Mouse (Mus musculus): Measurements from ENCODE around the gene Ssb. TPM values are rescaled to one million over a fixed set of nuclear protein-coding genes. Genes with fewer than 3 reads are reported as not detected.

The Ssb gene
- polyA plus RNA-seq (2016; fragmentation: Nextera tagmentation; extraction: Ambion mirVana) = 377 and 407 TPM in 2 replicates

- peaks cover 16% of the 10 kb centered on the region for H3K4me1 ChIP-seq
- peak within 1 kb of the TSS; percentile 98 for H3K4me3 ChIP-seq
- peak within 1 kb of the TSS; percentile 97 for H3K27ac ChIP-seq (replicated peaks)
- peaks cover 24% of the 10 kb centered on the region for H3K36me3 ChIP-seq (replicated peaks)
- peak; percentile 95 for DNase-seq (ENCODE audit: low spot score)
- H3K9me3 ChIP-seq = no peaks in the 10 kb centered on the region
- under 1% methylated on average over 66 of the region's 66 CpGs for WGBS
- H3K27me3 ChIP-seq (replicated peaks; ENCODE audit: low read depth, poor library complexity, severe bottlenecking) = no peaks in the 10 kb centered on the region
These were observed at the start of gene Ssb for GRCm38 (mm10) chr2:69861485-69862091. Gene Ssb (plus strand): TSS chr2:69861562.

GRCm38 (mm10) chr2:69816575-69816974, 44.8 kb upstream of the Ssb start:
- Histone ChIP-seq H3K27ac (replicated peaks) (no peak overlapping the region), H3K36me3 (replicated peaks) (no peaks in the 10 kb centered on the region), H3K27me3 (replicated peaks; ENCODE audit: low read depth, poor library complexity, severe bottlenecking) (no peaks in the 10 kb centered on the region), H3K4me1 (peaks cover 2% of the 10 kb centered on the region), H3K4me3 (no peak overlapping the region), H3K9me3 (no peaks in the 10 kb centered on the region)
- WGBS = 83% methylated on average over 5 of the region's 5 CpGs
- no peak for DNase-seq (ENCODE audit: low spot score)

- Histone ChIP-seq H3K4me3 (no peak overlapping the region), H3K4me1 (peaks cover 13% of the 10 kb centered on the region), H3K9me3 (no peaks in the 10 kb centered on the region), H3K27ac (replicated peaks) (no peak overlapping the region), H3K27me3 (replicated peaks; ENCODE audit: low read depth, poor library complexity, severe bottlenecking) (no peaks in the 10 kb centered on the region), H3K36me3 (replicated peaks) (no peaks in the 10 kb centered on the region)
- 81% methylated on average over 9 of the region's 9 CpGs for WGBS
- DNase-seq (ENCODE audit: low spot score) = no peak
These were observed 42.8 kb upstream of the Ssb start for GRCm38 (mm10) chr2:69818350-69819085.

- Histone ChIP-seq H3K36me3 (replicated peaks) (peaks cover 11% of the 10 kb centered on the region; the same call in 1 of the 2 replicates), H3K27ac (replicated peaks) (no peak overlapping the region), H3K4me3 (no peak overlapping the region), H3K27me3 (replicated peaks; ENCODE audit: low read depth, poor library complexity, severe bottlenecking) (no peaks in the 10 kb centered on the region), H3K4me1 (peaks cover 13% of the 10 kb centered on the region), H3K9me3 (no peaks in the 10 kb centered on the region)
- DNase-seq (ENCODE audit: low spot score) = no peak
- WGBS = 81% methylated on average over 1 of the region's 1 CpGs
These were observed 41.2 kb upstream of the Ssb start for GRCm38 (mm10) chr2:69820201-69820600.

GRCm38 (mm10) chr2:69821711-69822110, 39.7 kb upstream of the Ssb start, which contains the start of gene Klhl23:
Gene Klhl23 (plus strand): TSS chr2:69821944.
- no peaks in the 10 kb centered on the region for H3K27me3 ChIP-seq (replicated peaks; ENCODE audit: low read depth, poor library complexity, severe bottlenecking)
- DNase-seq (ENCODE audit: low spot score) = peak; percentile 31
- H3K27ac ChIP-seq (replicated peaks) = peak within 1 kb of the TSS; percentile 98
- peaks cover 19% of the 10 kb centered on the region for H3K36me3 ChIP-seq (replicated peaks)
- peak within 1 kb of the TSS; percentile 85 for H3K4me3 ChIP-seq
- no peaks in the 10 kb centered on the region for H3K9me3 ChIP-seq
- WGBS = 26% methylated on average over 8 of the region's 8 CpGs
- peaks cover 23% of the 10 kb centered on the region for H3K4me1 ChIP-seq

- under 1% methylated on average over 80 of the region's 80 CpGs for WGBS
- Histone ChIP-seq H3K36me3 (replicated peaks) (peaks cover 21% of the 10 kb centered on the region), H3K9me3 (no peaks in the 10 kb centered on the region), H3K27ac (replicated peaks) (peak overlapping the region; percentile 98), H3K27me3 (replicated peaks; ENCODE audit: low read depth, poor library complexity, severe bottlenecking) (no peaks in the 10 kb centered on the region), H3K4me3 (peak overlapping the region; percentile 85), H3K4me1 (peaks cover 24% of the 10 kb centered on the region)
- DNase-seq (ENCODE audit: low spot score) = peak; percentile 80
These were observed 38.8 kb upstream of the Ssb start for GRCm38 (mm10) chr2:69822361-69823128.

- H3K27me3 ChIP-seq (replicated peaks; ENCODE audit: low read depth, poor library complexity, severe bottlenecking) = no peaks in the 10 kb centered on the region
- H3K4me1 ChIP-seq = peaks cover 29% of the 10 kb centered on the region
- DNase-seq (ENCODE audit: low spot score) = peak; percentile 74
- peak overlapping the region; percentile 98 for H3K27ac ChIP-seq (replicated peaks)
- H3K9me3 ChIP-seq = no peaks in the 10 kb centered on the region
- H3K36me3 ChIP-seq (replicated peaks) = peaks cover 23% of the 10 kb centered on the region
- WGBS = 3% methylated on average over 45 of the region's 45 CpGs
- H3K4me3 ChIP-seq = peak overlapping the region; percentile 85
These were observed 38.2 kb upstream of the Ssb start for GRCm38 (mm10) chr2:69823129-69823677.

- no peak overlapping the region for H3K27ac ChIP-seq (replicated peaks)
- H3K9me3 ChIP-seq = no peaks in the 10 kb centered on the region
- peaks cover 48% of the 10 kb centered on the region for H3K36me3 ChIP-seq (replicated peaks)
- DNase-seq (ENCODE audit: low spot score) = no peak
- WGBS = 85% methylated on average over 10 of the region's 10 CpGs
- H3K4me3 ChIP-seq = no peak overlapping the region
- no peaks in the 10 kb centered on the region for H3K27me3 ChIP-seq (replicated peaks; ENCODE audit: low read depth, poor library complexity, severe bottlenecking)
- peaks cover 34% of the 10 kb centered on the region for H3K4me1 ChIP-seq
These were observed 35.5 kb upstream of the Ssb start for GRCm38 (mm10) chr2:69825898-69826297.

GRCm38 (mm10) chr2:69826380-69826779, 35.0 kb upstream of the Ssb start:
- Histone ChIP-seq H3K27ac (replicated peaks) (peak overlapping the region; percentile 35; the same call in 1 of the 2 replicates), H3K4me3 (no peak overlapping the region), H3K36me3 (replicated peaks) (peaks cover 53% of the 10 kb centered on the region), H3K4me1 (peaks cover 34% of the 10 kb centered on the region), H3K27me3 (replicated peaks; ENCODE audit: low read depth, poor library complexity, severe bottlenecking) (no peaks in the 10 kb centered on the region), H3K9me3 (no peaks in the 10 kb centered on the region)
- 70% methylated on average over 2 of the region's 2 CpGs for WGBS
- DNase-seq (ENCODE audit: low spot score) = no peak

- DNase-seq (ENCODE audit: low spot score) = no peak
- peak overlapping the region; percentile 3; the same call in 1 of the 2 replicates for H3K27ac ChIP-seq (replicated peaks)
- H3K9me3 ChIP-seq = no peaks in the 10 kb centered on the region
- WGBS = 53% methylated on average over 7 of the region's 7 CpGs
- H3K4me3 ChIP-seq = no peak overlapping the region
- peaks cover 21% of the 10 kb centered on the region for H3K4me1 ChIP-seq
- no peaks in the 10 kb centered on the region for H3K27me3 ChIP-seq (replicated peaks; ENCODE audit: low read depth, poor library complexity, severe bottlenecking)
- H3K36me3 ChIP-seq (replicated peaks) = peaks cover 69% of the 10 kb centered on the region
These were observed 33.3 kb upstream of the Ssb start for GRCm38 (mm10) chr2:69828031-69828430.

GRCm38 (mm10) chr2:69829680-69830079, 31.7 kb upstream of the Ssb start:
- peaks cover 79% of the 10 kb centered on the region for H3K36me3 ChIP-seq (replicated peaks)
- WGBS = 90% methylated on average over 2 of the region's 2 CpGs
- H3K27ac ChIP-seq (replicated peaks) = no peak overlapping the region

GRCm38 (mm10) chr2:69830116-69830515, 31.2 kb upstream of the Ssb start:
- Histone ChIP-seq H3K27ac (replicated peaks) (no peak overlapping the region), H3K4me1 (peaks cover 21% of the 10 kb centered on the region), H3K27me3 (replicated peaks; ENCODE audit: low read depth, poor library complexity, severe bottlenecking) (no peaks in the 10 kb centered on the region), H3K36me3 (replicated peaks) (peaks cover 78% of the 10 kb centered on the region), H3K9me3 (no peaks in the 10 kb centered on the region), H3K4me3 (no peak overlapping the region)
- DNase-seq (ENCODE audit: low spot score) = no peak
- 91% methylated on average over 8 of the region's 8 CpGs for WGBS

More at GRCm38 (mm10) chr2:69829680-69830079, 31.7 kb upstream of the Ssb start:
- DNase-seq (ENCODE audit: low spot score) = no peak
- H3K9me3 ChIP-seq = no peaks in the 10 kb centered on the region
- no peaks in the 10 kb centered on the region for H3K27me3 ChIP-seq (replicated peaks; ENCODE audit: low read depth, poor library complexity, severe bottlenecking)
- peaks cover 21% of the 10 kb centered on the region for H3K4me1 ChIP-seq
- no peak overlapping the region for H3K4me3 ChIP-seq
